Mouse (Mus musculus) small intestine, adult 2 months (tissue): ENCODE measurements around the gene Pla2g6.

Source experiments
- CTCF ChIP-seq: fragments of 200-500 bp; IDR thresholded peaks from 2 replicates; pipeline ENCODE4 v1.5.1; 2012; ENCODE audit warnings: low read depth, mild to moderate bottlenecking, control low read depth, inconsistent platforms, low read length, moderate library complexity, mixed read lengths; ENCODE audit not compliant: insufficient replicate concordance, insufficient read length; ENCODE audit errors: extremely low read depth
- POLR2A ChIP-seq: fragments of 200-500 bp; IDR thresholded peaks from 2 replicates; pipeline ENCODE4 v1.6.1; 2012; ENCODE audit warnings: low read depth, mild to moderate bottlenecking, control low read depth, inconsistent platforms, low read length, moderate library complexity

- no peak for TF ChIP-seq CTCF
- TF ChIP-seq POLR2A = no peak
Measured at GRCm38 (mm10) chr15:79328939-79329275, 717 bp upstream of the Pla2g6 start.
